Mouse (Mus musculus) heart, postnatal 0 days (tissue): Measurements from ENCODE around the gene Atp9a.

Experiments used
- CTCF ChIP-seq: IDR thresholded peaks from 2 replicates; pipeline ENCODE4 v1.5.1; 2016; ENCODE audit warnings: antibody characterized with exemption, control low read depth, low read depth
- EP300 ChIP-seq: IDR thresholded peaks from 2 replicates; pipeline ENCODE4 v1.6.1; 2016; ENCODE audit warnings: antibody characterized with exemption, low read depth

DNA sequence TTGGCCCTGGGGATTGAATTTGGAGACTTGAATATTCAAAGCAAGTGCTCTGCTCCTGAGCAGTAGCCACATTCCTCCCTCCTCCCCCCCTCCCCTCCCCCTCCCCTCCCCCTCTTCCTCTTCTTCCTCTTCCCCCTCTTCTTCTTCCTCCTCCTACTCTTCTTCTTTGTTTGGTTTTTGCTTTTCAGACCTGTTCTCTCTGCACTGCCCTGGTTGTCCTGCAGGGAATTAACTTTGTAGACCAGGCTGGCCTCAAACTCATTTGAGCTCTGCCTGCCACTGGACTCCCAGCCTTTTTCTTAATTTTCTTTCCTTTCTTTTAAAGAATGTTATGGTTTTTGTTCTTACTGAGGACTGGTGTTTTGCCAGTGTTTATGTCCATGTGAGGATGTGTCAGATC, 35.3 kb upstream of the Atp9a start:
- no peak for TF ChIP-seq EP300
- no peak for TF ChIP-seq CTCF
